Mouse (Mus musculus) E14TG2a.4 (cell line): ENCODE data around the gene Cyp11a1.
A peak's percentile ranks its signal among the peaks of the same experiment; 100 is the strongest.

ENCODE experiments used
- H3K27me3 ChIP-seq: 2 replicates; pipeline ENCODE4 v1.6.1; 2014; ENCODE audit warnings: low read length, control low read depth; ENCODE audit not compliant: insufficient read depth
- H3K36me3 ChIP-seq: 2 replicates; pipeline ENCODE4 v1.6.1; 2014; ENCODE audit warnings: low read length, control low read depth; ENCODE audit not compliant: insufficient read depth
- H3K4me1 ChIP-seq: replicated peaks from 2 replicates; pipeline ENCODE4 v1.6.1; 2014; ENCODE audit warnings: low read depth, low read length, control low read depth
- H3K4me3 ChIP-seq: replicated peaks from 2 replicates; pipeline ENCODE4 v1.5.1; 2014; ENCODE audit warnings: mild to moderate bottlenecking, low read length
- H3K9me3 ChIP-seq: 2 replicates; pipeline ENCODE4 v1.6.1; 2014; ENCODE audit warnings: low read length, control low read depth
- CTCF ChIP-seq: conservative IDR thresholded peaks from 2 replicates; pipeline ENCODE4 v1.5.1; 2014; ENCODE audit warnings: low read length
- NANOG ChIP-seq: IDR thresholded peaks from 2 replicates; pipeline ENCODE4 v1.6.1; 2014; ENCODE audit warnings: borderline replicate concordance, low read length, mixed read lengths
- POU5F1 ChIP-seq: IDR thresholded peaks from 2 replicates; pipeline ENCODE4 v1.6.1; 2014; ENCODE audit warnings: low read length, borderline replicate concordance

The Cyp11a1 gene

DNA sequence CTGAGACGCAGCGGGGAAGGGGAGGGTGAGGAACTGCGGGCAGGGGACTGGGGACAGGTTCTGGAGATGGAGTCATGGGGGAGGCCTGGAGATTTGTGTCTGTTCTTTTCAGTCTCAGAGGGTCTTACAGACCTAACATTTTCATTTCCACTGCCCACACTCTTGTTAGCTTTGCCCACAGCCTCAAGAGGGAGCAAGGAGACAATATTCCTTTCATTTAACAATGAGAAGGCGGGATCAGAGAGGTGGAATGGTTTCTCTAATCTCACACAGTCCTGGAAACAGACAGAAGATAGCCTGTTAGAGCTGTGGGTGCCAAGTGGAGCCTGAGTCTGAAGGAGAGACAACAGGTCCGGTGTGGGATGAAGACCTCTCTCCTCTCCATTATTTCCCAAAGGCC, 45.7 kb downstream of the Cyp11a1 start:
- Histone ChIP-seq H3K27me3 (peaks cover 64% of the 10 kb centered on the region), H3K4me1 (peaks cover 35% of the 10 kb centered on the region), H3K9me3 (no peaks in the 10 kb centered on the region), H3K4me3 (no peak overlapping the region), H3K36me3 (no peaks in the 10 kb centered on the region)
- TF ChIP-seq POU5F1 (no peak), CTCF (no peak), NANOG (no peak)

GRCm38 (mm10) chr9:58053102-58053501, 46.9 kb downstream of the Cyp11a1 start:
- Histone ChIP-seq H3K4me3 (no peak overlapping the region), H3K36me3 (no peaks in the 10 kb centered on the region), H3K4me1 (peaks cover 35% of the 10 kb centered on the region), H3K27me3 (peaks cover 64% of the 10 kb centered on the region), H3K9me3 (no peaks in the 10 kb centered on the region)
- TF ChIP-seq CTCF (peak; percentile 60), POU5F1 (no peak), NANOG (no peak)

- H3K27me3 ChIP-seq, result peaks cover 64% of the 10 kb centered on the region
- TF ChIP-seq NANOG, result no peak
- no peak for TF ChIP-seq POU5F1
- TF ChIP-seq CTCF, result no peak
- no peaks in the 10 kb centered on the region for H3K36me3 ChIP-seq
- peaks cover 33% of the 10 kb centered on the region for H3K4me1 ChIP-seq
- H3K4me3 ChIP-seq, result no peak overlapping the region
- H3K9me3 ChIP-seq, result no peaks in the 10 kb centered on the region
Measured at GRCm38 (mm10) chr9:58053544-58053943, 47.3 kb downstream of the Cyp11a1 start.

GRCm38 (mm10) chr9:58054032-58054431, 47.8 kb downstream of the Cyp11a1 start:
- H3K36me3 ChIP-seq, result no peaks in the 10 kb centered on the region
- no peak for TF ChIP-seq POU5F1
- TF ChIP-seq NANOG, result no peak
- TF ChIP-seq CTCF, result no peak
- H3K4me1 ChIP-seq, result peaks cover 31% of the 10 kb centered on the region

GRCm38 (mm10) chr9:58055666-58056065, 49.5 kb downstream of the Cyp11a1 start:
- no peaks in the 10 kb centered on the region for H3K36me3 ChIP-seq
- peaks cover 54% of the 10 kb centered on the region for H3K27me3 ChIP-seq
- no peak overlapping the region for H3K4me3 ChIP-seq
- peaks cover 32% of the 10 kb centered on the region for H3K4me1 ChIP-seq
- TF ChIP-seq CTCF (no peak), NANOG (no peak), POU5F1 (no peak)
- no peaks in the 10 kb centered on the region for H3K9me3 ChIP-seq

More at GRCm38 (mm10) chr9:58054032-58054431, 47.8 kb downstream of the Cyp11a1 start:
- Histone ChIP-seq H3K4me3 (no peak overlapping the region), H3K9me3 (no peaks in the 10 kb centered on the region), H3K27me3 (peaks cover 62% of the 10 kb centered on the region)

DNA sequence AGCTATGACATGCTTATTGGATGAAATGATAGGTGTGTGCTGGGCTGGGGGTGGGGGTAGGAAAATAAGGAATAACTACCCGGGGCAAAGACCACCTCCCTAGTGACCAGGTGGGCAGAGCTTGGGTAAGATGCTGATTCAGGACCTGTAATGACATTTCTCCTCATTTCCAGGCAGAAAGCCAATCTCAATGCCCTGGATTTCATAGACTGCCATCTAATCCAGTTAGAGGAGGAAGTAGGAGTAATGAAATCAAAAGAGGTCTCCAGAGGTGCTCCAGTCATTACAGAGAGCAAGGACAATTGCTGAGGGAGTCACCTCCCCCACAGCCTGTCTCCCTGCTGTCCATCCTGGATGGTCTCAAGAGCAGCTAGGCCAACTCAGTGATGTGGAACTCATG, 53.7 kb downstream of the Cyp11a1 start:
- no peak for TF ChIP-seq CTCF
- no peak for TF ChIP-seq POU5F1
- no peak for TF ChIP-seq NANOG
- peaks cover 21% of the 10 kb centered on the region for H3K4me1 ChIP-seq
- no peak overlapping the region for H3K4me3 ChIP-seq
- no peaks in the 10 kb centered on the region for H3K36me3 ChIP-seq
- no peaks in the 10 kb centered on the region for H3K9me3 ChIP-seq
- peaks cover 73% of the 10 kb centered on the region for H3K27me3 ChIP-seq

- TF ChIP-seq NANOG, result no peak
- TF ChIP-seq CTCF, result no peak
- TF ChIP-seq POU5F1, result no peak
- Histone ChIP-seq H3K4me1 (peaks cover 21% of the 10 kb centered on the region), H3K36me3 (no peaks in the 10 kb centered on the region), H3K9me3 (no peaks in the 10 kb centered on the region), H3K4me3 (no peak overlapping the region), H3K27me3 (peaks cover 69% of the 10 kb centered on the region)
Measured at GRCm38 (mm10) chr9:58060677-58061667, 54.8 kb downstream of the Cyp11a1 start.

DNA sequence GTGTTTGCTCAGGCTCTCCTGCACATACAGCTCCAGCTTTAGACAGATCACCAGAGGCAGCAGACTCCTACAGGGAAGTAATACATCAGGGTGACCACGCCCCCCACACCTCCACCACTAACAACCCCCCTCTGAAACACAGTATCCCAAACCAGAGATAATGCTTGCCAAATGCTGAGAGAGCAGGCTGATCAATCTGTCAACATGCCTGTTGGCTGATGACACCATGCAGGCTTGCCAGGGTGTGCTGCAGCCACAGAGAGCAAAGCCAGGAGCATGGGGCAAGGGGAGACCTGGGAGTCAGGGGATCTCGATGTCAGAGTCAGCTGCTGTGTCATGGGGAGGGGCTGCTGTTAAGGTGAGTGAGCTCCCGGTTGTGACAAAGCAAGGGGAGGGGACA, 57.3 kb downstream of the Cyp11a1 start, which contains the start of gene Stra6:
TSS of gene Stra6 (plus strand) at position 258 of the 400 bp plus-strand sequence.
- Histone ChIP-seq H3K36me3 (no peaks in the 10 kb centered on the region), H3K4me3 (no peak within 1 kb of the TSS), H3K9me3 (no peaks in the 10 kb centered on the region), H3K4me1 (peaks cover 21% of the 10 kb centered on the region), H3K27me3 (peaks cover 62% of the 10 kb centered on the region)
- no peak for TF ChIP-seq POU5F1
- TF ChIP-seq NANOG, result no peak
- TF ChIP-seq CTCF, result no peak
